Mouse (Mus musculus) bone marrow macrophage, adult 2 months (primary cell): ENCODE measurements around the gene Ppm1h.

Source experiments
- CTCF ChIP-seq: IDR thresholded peaks from 2 replicates; pipeline ENCODE4 v1.5.1; 2012; ENCODE audit warnings: low read depth, mild to moderate bottlenecking, low read length, moderate library complexity
- POLR2A ChIP-seq: IDR thresholded peaks from 2 replicates; pipeline ENCODE4 v1.6.1; 2012; ENCODE audit warnings: mild to moderate bottlenecking, low read depth, low read length, borderline replicate concordance

DNA sequence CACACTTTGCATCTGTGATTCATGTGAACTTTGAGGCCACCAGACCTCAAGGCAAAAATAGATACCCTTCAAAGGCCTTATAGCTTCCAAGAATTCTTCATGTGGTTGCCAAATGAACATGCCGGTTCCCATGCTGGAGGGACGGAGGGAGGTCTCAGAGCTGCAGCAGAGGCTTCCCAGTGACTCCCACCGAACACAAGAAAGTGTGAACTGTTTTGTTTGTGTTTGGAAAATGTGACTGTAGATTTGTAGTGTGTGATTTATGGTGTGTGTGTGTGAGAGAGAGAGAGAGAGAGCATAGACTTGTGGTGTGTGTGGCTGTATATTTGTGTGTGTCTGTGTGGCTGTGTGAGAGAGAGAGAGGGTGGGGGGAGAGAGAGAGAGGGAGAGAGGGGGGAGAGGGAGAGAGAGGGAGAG lies 151.2 kb downstream of the Ppm1h start:
- TF ChIP-seq POLR2A = no peak
- TF ChIP-seq CTCF = no peak
